Mouse (Mus musculus) midbrain, embryonic 15.5 days (tissue): ENCODE results near the gene H2-DMa. TPM values are rescaled to one million over a fixed set of nuclear protein-coding genes. Genes with fewer than 3 reads are reported as not detected.

Source experiments
- ATAC-seq: fragments of 200-750 bp; cut with Nextera tagmentation; replicated peaks from 2 replicates; pipeline ENCODE4 v1.8.0; 2017; ENCODE audit warnings: moderate TSS enrichment
- H3K27ac ChIP-seq: fragments of 300-500 bp; sonication (generic); 2 replicates; pipeline ENCODE4 v1.5.1; 2015; ENCODE audit warnings: mild to moderate bottlenecking, inconsistent platforms
- H3K27me3 ChIP-seq: fragments of 300-500 bp; sonication (generic); replicated peaks from 2 replicates; pipeline ENCODE4 v1.6.1; 2015; ENCODE audit warnings: inconsistent platforms
- H3K36me3 ChIP-seq: fragments of 300-500 bp; sonication (generic); replicated peaks from 2 replicates; pipeline ENCODE4 v1.6.1; 2015; ENCODE audit warnings: inconsistent platforms
- H3K4me1 ChIP-seq: fragments of 300-500 bp; sonication (generic); 2 replicates; pipeline ENCODE4 v1.6.1; 2015; ENCODE audit warnings: inconsistent platforms
- H3K4me2 ChIP-seq: fragments of 300-500 bp; sonication (generic); 2 replicates; pipeline ENCODE4 v1.6.1; 2015; ENCODE audit warnings: inconsistent platforms, mild to moderate bottlenecking, moderate library complexity
- H3K4me3 ChIP-seq: fragments of 300-500 bp; sonication (generic); 2 replicates; pipeline ENCODE4 v1.5.1; 2015; ENCODE audit warnings: mild to moderate bottlenecking, inconsistent platforms
- H3K9ac ChIP-seq: fragments of 300-500 bp; sonication (generic); 2 replicates; pipeline ENCODE4 v1.6.1; 2015; ENCODE audit warnings: mild to moderate bottlenecking, inconsistent platforms
- H3K9me3 ChIP-seq: fragments of 300-500 bp; sonication (generic); 2 replicates; pipeline ENCODE4 v1.6.1; 2016; ENCODE audit warnings: inconsistent platforms
- WGBS: fragments of 180-500 bp; shearing (Covaris S2); methylation state at CpG from one replicate; pipeline ENCODE4 v1.1.7; 2015; ENCODE audit warnings: mixed read lengths; 5-methylcytosine and 5-hydroxymethylcytosine counted together
- polyA plus RNA-seq: library from polyadenylated mRNA; unstranded; fragments of >200 nt; fragmentation: Nextera tagmentation; extraction: Ambion mirVana; gene quantifications from 2 replicates; pipeline ENCODE4 v1.2.1, GENCODE M21; 2015

The H2-DMa gene
- polyA plus RNA-seq, 1 experiment from 2014 or later, result 17.2 TPM

DNA sequence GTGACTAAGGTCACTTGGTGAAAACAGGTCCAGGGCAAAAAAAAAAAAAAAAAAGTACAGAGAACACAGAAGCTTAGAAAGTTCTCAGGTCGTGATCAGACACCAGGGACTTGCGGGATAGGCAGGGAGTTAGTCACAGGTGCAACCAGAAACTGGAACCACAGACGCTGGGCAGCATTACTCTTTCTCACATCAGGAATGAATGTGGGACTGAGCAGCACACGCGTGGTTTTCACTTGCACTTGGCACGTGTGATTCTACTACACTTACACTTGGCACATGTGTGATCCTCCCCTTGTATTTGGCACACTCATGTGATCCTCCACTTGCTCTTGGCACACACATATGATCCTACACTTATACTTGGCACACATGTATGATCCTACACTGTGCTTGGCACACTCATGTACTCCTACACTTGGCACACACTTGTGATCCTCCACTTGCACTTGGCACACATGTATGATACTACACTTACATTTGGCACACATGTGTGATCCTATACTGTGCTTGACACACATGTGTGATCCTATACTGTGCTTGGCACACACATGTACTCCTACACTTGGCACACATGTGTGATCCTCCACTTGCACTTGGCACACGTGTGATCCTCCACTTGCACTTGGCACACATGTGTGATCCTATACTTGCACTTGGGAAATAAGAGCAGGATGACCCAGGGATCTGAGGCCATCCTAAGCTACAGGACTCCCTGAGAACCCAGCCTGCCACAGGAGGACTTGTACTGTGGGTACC, 12.1 kb upstream of the H2-DMa start:
- H3K27ac ChIP-seq, result no peak overlapping the region
- H3K4me3 ChIP-seq, result no peak overlapping the region
- no peak overlapping the region for H3K4me2 ChIP-seq
- no peak for ATAC-seq
- H3K27me3 ChIP-seq, result no peaks in the 10 kb centered on the region
- H3K9ac ChIP-seq, result no peak overlapping the region
- peaks cover 14% of the 10 kb centered on the region for H3K36me3 ChIP-seq
- no peaks in the 10 kb centered on the region for H3K9me3 ChIP-seq
- WGBS, result 86% methylated on average over 7 of the region's 7 CpGs
- no peaks in the 10 kb centered on the region for H3K4me1 ChIP-seq

DNA sequence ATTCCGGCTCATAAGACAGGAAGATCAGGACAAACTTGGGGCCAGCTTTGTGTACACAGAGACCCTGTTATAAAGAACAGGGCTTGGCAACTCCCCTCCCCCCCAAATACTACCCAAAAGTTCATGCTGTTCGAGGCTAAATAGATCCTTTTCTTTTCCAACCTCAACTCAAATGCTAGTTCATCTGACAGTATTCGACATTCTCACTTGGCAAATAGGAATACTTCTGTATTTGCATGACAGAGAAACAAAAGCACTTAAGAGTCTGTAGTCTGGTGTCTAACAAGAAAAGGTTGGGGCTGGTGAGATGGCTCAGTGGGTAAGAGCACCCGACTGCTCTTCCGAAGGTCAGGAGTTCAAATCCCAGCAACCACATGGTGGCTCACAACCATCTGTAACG, 10.9 kb upstream of the H2-DMa start:
- H3K36me3 ChIP-seq, result peaks cover 25% of the 10 kb centered on the region
- no peak overlapping the region for H3K4me3 ChIP-seq
- H3K4me2 ChIP-seq, result no peak overlapping the region
- no peaks in the 10 kb centered on the region for H3K9me3 ChIP-seq
- H3K27ac ChIP-seq, result no peak overlapping the region
- no peak for ATAC-seq
- no peak overlapping the region for H3K9ac ChIP-seq
- no peaks in the 10 kb centered on the region for H3K4me1 ChIP-seq
- H3K27me3 ChIP-seq, result no peaks in the 10 kb centered on the region
- WGBS, result 76% methylated on average over 5 of the region's 6 CpGs

DNA sequence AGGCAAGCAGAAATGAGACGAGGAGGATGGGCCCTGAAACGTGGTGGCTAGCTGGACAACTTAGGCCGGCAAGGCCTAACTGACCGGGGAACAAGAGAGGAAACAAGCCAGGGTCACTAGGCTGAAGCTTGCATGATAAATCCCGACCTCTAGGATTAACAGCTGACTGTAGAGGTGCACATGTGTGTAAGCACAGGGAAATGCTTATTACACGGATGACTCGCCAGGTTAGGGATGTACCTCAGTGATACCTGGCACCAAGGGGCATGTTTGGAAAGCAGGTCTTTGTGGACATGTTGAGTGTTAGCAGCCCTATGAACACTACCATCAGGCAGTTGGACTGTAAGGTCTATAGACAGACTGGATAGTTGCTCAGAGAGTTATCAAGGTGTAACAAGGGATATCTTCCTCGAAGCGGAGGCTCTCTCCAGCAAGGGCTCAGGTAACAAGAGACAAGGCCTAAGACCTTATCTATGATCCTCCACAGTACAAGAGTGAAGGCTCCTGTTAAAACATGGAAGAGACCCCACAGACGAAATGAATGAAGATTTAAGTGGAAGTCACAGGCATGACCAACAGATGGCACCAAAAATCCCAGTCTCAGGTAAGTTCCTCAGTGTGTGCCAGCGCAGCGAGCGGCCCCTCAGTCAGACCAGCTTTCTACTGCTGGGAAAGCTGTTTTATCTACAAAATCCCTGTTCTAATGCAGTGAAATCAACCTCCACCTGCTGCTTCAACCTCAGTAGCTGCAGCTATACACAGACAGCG, 10.1 kb upstream of the H2-DMa start:
- Histone ChIP-seq H3K36me3 (peaks cover 33% of the 10 kb centered on the region), H3K9ac (no peak overlapping the region), H3K27ac (no peak overlapping the region), H3K27me3 (no peaks in the 10 kb centered on the region), H3K9me3 (no peaks in the 10 kb centered on the region), H3K4me2 (no peak overlapping the region), H3K4me1 (no peaks in the 10 kb centered on the region), H3K4me3 (no peak overlapping the region)
- ATAC-seq, result no peak; the same call in 1 of the 2 replicates
- WGBS, result 79% methylated on average over 14 of the region's 14 CpGs

DNA sequence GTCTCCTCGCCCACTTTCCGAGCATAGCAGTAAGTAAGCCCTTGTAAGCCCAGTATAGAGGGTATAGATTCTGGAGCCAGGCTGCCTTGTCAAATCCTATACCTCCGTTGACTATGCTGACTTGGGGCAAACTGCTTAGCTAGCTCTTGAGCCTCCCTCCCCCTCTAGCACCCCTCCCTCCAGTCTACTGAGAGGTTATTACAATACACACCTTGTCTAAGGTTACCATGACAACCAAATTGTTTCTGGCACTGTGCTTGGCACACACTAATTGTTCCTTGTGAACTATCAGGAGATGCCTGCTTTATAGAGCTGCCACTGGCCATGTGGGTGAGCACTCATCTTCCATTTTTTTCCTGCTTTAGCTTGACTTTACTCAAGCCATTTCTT, 9.5 kb upstream of the H2-DMa start:
- peaks cover 39% of the 10 kb centered on the region for H3K36me3 ChIP-seq

DNA sequence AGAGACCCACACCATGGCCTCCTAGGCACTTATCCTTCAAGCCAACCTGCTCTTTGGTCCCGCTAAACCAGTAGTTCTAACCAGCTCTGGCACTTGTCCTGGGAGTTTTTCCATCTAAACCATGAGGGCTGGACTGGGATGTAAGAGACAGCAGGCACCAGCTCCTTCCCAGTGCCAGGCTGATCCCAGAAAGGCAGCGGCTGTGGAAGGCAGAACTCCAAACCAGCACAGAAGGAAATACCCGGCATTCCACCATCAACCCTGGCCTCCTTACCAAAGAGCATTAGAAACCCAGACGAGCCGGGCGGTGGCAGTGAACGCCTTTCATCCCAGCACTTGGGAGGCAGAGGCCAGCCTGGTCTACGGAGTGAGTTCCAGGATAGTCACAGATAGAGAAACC, 9.0 kb upstream of the H2-DMa start:
- H3K36me3 ChIP-seq, result peaks cover 44% of the 10 kb centered on the region
- no peaks in the 10 kb centered on the region for H3K9me3 ChIP-seq
- H3K27ac ChIP-seq, result no peak overlapping the region; the same call in 1 of the 2 replicates
- peaks cover 5% of the 10 kb centered on the region; the same call in 1 of the 2 replicates for H3K4me1 ChIP-seq
- no peak overlapping the region for H3K9ac ChIP-seq
- H3K4me2 ChIP-seq, result no peak overlapping the region
- ATAC-seq, result no peak
- 63% methylated on average over 8 of the region's 8 CpGs for WGBS
- H3K27me3 ChIP-seq, result no peaks in the 10 kb centered on the region
- no peak overlapping the region for H3K4me3 ChIP-seq

More for the DNA sequence above, 9.5 kb upstream of the H2-DMa start:
- Histone ChIP-seq H3K4me2 (no peak overlapping the region), H3K27ac (no peak overlapping the region), H3K9me3 (no peaks in the 10 kb centered on the region), H3K4me1 (peaks cover 1% of the 10 kb centered on the region; the same call in 1 of the 2 replicates), H3K9ac (no peak overlapping the region), H3K4me3 (no peak overlapping the region), H3K27me3 (no peaks in the 10 kb centered on the region)
- WGBS, result 65% methylated on average over 3 of the region's 3 CpGs
- peak; percentile 53; the same call in 1 of the 2 replicates for ATAC-seq

DNA sequence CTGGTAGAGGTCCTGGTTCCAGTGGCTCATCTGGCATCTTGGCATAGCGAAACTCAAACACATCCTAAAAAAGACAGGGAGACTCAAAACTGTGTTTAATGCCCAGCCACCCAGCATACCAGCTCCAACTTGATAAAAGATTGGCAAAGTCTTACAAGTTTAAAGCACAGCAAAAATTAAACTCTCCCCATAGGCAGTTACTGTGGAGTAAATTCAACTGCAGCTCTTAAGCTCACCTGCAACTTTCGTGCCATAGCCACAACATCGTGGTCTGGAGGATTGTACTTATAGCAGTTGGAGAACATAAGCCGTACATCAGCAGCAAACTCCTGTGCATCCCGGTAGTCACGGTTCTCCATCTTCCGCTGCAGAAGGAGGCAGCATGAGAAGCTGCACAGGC, 5.2 kb upstream of the H2-DMa start:
- Histone ChIP-seq H3K27ac (no peak overlapping the region), H3K9ac (no peak overlapping the region), H3K27me3 (no peaks in the 10 kb centered on the region), H3K4me2 (no peak overlapping the region), H3K9me3 (no peaks in the 10 kb centered on the region), H3K36me3 (peaks cover 50% of the 10 kb centered on the region), H3K4me3 (no peak overlapping the region), H3K4me1 (peaks cover 29% of the 10 kb centered on the region)
- WGBS, result 93% methylated on average over 7 of the region's 7 CpGs
- ATAC-seq, result no peak

DNA sequence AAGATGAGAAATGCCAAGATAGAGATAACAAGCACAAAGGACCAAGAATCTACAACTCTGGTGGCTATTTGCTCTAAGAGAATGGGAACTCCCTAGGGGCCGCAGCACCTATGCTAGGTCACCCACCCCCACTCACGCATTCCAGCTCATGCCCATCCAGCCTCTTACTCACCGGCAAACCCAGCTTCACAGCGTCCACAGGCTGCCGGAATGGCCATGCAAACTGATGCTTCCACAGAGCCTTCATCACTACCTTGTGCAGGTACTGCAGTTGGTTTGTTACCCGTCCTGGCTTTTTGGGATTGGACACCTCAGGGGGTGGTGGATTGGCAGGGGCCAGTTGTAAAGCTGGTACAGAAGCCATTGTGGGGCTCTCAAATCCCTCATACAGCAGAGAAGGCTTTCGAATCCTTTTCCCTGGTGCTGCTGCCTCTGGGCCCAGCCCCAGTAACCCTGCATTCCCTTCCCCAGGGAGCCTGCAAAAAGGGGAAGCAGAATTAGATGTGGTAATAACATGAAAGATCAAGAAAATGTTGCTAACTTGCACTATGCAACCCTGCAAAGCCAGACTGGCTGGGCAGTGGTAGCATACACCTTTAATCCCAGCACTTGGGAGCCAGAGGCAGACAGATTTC, 2.5 kb upstream of the H2-DMa start:
- WGBS, result 29% methylated on average over 7 of the region's 7 CpGs
- H3K4me2 ChIP-seq, result peak overlapping the region; percentile 88
- H3K4me1 ChIP-seq, result peaks cover 29% of the 10 kb centered on the region
- H3K36me3 ChIP-seq, result peaks cover 41% of the 10 kb centered on the region
- H3K9ac ChIP-seq, result peak overlapping the region; percentile 73
- H3K27ac ChIP-seq, result no peak overlapping the region
- peak overlapping the region; percentile 90 for H3K4me3 ChIP-seq
- H3K9me3 ChIP-seq, result no peaks in the 10 kb centered on the region
- no peak for ATAC-seq
- H3K27me3 ChIP-seq, result no peaks in the 10 kb centered on the region

DNA sequence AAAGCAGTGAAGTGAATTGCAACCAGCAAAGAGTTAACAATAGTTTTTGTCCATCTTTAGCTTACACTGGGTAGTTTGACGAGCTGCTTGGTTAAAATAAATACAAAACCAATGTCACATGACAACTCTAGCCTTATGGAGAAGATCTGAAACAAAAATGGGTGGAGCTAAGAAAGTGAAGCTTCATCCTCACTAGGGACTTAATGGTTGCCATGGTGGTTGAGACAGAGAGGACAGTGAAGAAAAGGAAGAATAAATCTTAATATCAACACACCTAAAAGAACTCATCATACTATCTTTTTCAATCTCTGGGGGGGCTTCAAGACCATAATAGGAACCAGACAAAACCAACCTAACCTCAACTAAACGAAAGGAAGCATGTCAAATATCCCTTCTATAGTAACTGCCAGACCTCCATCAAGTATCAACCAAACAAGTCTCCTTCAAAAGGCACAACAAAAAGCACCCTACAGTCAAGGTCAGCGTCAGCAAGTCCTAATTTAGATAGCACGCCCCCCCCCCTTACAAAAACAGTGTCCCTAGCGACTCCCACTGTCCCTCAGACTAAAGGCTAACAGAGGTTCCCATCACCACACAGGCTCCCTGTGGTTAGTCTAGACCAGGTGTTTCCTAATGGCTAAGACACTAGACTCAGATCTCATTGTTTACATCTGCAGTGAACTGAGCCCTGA, 1.8 kb upstream of the H2-DMa start:
- H3K4me1 ChIP-seq, result peaks cover 29% of the 10 kb centered on the region
- peak overlapping the region; percentile 88 for H3K4me2 ChIP-seq
- peaks cover 34% of the 10 kb centered on the region for H3K36me3 ChIP-seq
- no peaks in the 10 kb centered on the region for H3K9me3 ChIP-seq
- ATAC-seq, result no peak
- no peaks in the 10 kb centered on the region for H3K27me3 ChIP-seq
- peak overlapping the region; percentile 73 for H3K9ac ChIP-seq
- WGBS, result 0% methylated on average over 5 of the region's 5 CpGs
- H3K27ac ChIP-seq, result peak overlapping the region; percentile 100
- peak overlapping the region; percentile 90 for H3K4me3 ChIP-seq

DNA sequence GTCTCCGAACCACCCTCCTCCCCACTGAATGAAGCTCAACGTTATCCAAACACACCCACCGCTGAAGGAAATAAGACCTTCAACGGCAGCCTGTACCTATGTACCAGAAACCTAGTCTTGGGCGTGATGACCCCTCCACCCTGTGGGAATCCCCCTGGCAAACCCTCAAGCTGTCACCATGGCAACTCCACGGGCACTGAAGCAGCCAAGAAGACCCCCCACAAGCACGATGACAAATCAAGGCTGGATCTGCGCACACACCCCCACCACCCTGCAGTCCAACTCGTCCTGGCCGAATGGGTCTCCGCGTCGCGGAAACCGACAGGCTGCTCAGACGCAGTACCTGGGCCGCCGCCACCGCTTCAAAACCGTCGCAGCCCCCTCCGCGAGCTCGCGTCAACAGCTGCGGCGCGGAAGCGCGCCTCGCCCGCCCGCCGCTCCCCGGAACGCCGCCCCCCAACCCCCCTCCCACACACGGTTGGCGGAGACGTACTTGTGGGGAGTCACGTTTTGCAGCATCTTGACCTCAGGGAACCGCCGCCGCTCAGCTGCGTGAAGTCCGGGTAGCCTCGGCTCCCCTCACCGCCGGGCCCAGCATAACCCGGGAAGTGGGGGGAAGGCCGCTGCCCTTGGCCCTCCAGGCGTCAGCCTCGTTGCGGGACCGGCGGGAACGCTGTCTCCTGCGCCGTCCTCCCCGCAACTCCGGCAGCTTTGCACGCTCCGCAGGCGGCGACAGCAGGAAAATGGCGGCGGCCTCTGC, 1.0 kb upstream of the H2-DMa start:
- Histone ChIP-seq H3K27ac (peak overlapping the region; percentile 100), H3K4me3 (peak overlapping the region; percentile 90), H3K9ac (peak overlapping the region; percentile 73), H3K4me2 (peak overlapping the region; percentile 88), H3K36me3 (peaks cover 27% of the 10 kb centered on the region), H3K27me3 (no peaks in the 10 kb centered on the region), H3K4me1 (peaks cover 32% of the 10 kb centered on the region), H3K9me3 (no peaks in the 10 kb centered on the region)
- WGBS, result under 1% methylated on average over 67 of the region's 67 CpGs
- ATAC-seq, result no peak

DNA sequence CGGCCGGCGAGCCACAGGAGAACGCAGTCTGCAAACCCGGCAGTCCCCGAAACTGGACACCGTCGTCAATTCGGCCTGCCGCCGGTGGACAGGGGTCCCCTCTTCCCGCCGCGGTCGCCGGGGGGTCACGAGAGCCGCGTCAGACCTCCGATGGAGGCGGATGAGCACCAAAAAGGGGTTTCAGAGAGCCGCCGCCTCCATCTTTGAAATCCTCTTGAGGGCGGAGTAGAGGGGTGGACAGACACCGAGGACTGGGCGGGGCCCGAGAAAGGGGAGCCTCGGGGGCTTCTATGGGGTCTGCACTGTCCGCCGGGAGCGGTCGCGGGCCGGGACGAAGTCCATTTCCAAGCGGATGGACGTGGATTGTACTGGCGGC, 480 bp upstream of the H2-DMa start:
- no peak for ATAC-seq
- peak overlapping the region; percentile 73 for H3K9ac ChIP-seq
- H3K9me3 ChIP-seq, result no peaks in the 10 kb centered on the region
- H3K36me3 ChIP-seq, result peaks cover 21% of the 10 kb centered on the region
- H3K4me2 ChIP-seq, result peak overlapping the region; percentile 88
- H3K4me3 ChIP-seq, result peak overlapping the region; percentile 90
- under 1% methylated on average over 38 of the region's 38 CpGs for WGBS
- peaks cover 37% of the 10 kb centered on the region for H3K4me1 ChIP-seq
- peak overlapping the region; percentile 100 for H3K27ac ChIP-seq
- H3K27me3 ChIP-seq, result no peaks in the 10 kb centered on the region

DNA sequence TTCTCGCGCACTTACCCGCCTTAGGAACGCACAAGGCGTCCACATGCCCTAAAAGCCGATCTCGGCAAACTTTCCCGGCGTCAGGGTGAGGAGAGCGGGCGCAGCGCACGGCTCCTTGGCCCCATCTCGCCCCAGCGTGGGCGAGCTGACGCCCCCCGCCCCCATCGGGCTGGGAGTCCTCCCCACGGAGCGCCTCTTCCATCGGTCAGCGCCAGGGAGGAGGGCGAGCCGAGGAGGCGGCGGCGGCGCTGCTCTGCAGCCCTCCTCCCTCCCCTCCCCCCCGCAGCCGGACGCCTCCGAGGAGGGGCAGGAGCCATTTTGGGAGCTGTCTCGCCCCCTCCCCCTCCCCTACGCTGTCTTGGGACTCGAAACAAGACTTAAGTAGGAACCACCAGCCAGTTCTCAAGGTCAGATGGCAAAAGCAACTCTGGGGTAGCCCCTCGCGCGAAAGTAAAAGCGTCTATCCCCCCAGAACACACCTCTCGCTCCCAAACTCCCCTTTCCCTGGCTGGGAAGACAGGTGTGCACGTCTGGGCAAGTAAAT, 911 bp downstream of the H2-DMa start:
- H3K9ac ChIP-seq, result peak overlapping the region; percentile 98
- no peaks in the 10 kb centered on the region for H3K27me3 ChIP-seq
- peak; percentile 0; the same call in 1 of the 2 replicates for ATAC-seq
- H3K36me3 ChIP-seq, result peaks cover 7% of the 10 kb centered on the region
- peak overlapping the region; percentile 100 for H3K27ac ChIP-seq
- under 1% methylated on average over 40 of the region's 42 CpGs for WGBS
- H3K4me3 ChIP-seq, result peak overlapping the region; percentile 90
- H3K9me3 ChIP-seq, result no peaks in the 10 kb centered on the region
- H3K4me2 ChIP-seq, result peak overlapping the region; percentile 88
- peaks cover 44% of the 10 kb centered on the region for H3K4me1 ChIP-seq
